Mouse (Mus musculus) ovary, adult 18-20 months (tissue): ENCODE measurements at regions not wholly inside any gene's neighbourhood (a gene's known extent, or its start where the extent isn't known, plus 50 kb on each side); places are given as distances from the start of the nearest gene placed in this dataset.
"Not testable (repeated sequence)": the region's sequence is repeated elsewhere in the genome, so short reads cannot be mapped to it uniquely, and the experiment has no call there.

Experiments
- DNase-seq: peaks from one replicate; pipeline ENCODE4 v3.0.0; 2022; ENCODE audit warnings: low spot score, mixed read lengths

DNA sequence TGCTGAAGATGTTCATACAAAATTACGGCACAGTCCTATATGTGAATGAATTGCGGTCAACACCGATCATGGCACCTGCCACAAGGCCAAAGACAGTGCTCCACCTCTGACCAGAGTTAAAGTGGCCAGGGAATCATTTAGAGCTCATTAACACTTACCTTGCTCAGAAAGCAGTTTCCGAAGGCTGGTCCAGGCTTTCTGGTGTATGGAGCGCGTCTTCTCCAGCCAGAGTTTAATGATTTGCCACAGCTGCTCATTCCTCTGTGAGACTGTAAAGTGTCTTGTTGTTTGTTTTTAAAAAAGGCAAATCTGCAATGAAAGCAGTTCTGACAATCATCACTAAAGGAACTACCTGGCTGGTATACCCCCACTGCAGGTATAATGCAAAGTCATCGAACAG is 256.7 kb downstream of the Nfkbiz start:
- DNase-seq, result no peak

DNA sequence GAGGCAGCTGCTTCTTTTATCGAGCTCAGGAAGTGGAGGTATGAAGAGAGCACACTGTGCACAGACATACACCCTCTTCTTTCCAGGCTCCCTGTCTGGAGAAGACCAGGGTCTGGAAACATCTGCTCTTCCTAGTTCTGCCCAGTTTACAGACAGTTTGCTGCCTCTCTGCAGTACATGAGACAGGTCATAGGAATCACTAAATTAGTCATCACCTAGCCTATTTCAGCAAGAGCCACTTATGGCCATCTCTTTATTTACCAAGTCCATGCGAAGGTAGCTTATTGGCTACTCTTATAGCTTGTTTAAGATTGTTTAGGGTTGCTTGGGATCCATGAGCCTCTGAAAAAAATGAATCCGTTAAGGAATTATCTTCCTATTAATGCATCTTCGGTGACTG is 257.9 kb downstream of the Nfkbiz start:
- no peak for DNase-seq

DNA sequence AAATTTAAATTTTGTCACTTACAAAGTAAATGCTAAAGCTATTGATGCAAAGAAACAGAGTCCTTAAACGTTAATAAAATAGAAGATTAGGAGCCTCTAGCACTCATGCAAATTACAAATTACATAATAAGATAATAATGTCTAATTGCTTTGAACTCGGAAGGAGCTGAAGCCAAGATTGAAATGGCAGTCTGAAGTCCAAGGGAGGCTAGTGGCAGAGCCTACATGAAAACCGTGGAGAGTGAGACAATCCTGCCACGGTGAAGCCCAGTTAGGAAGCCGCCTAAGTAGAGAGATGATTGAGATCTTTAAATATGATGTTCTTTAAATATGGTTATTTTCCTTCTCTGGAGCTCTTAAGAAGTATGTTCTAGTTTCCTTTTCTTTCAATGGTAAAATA is 260.0 kb downstream of the Nfkbiz start:
- no peak for DNase-seq

DNA sequence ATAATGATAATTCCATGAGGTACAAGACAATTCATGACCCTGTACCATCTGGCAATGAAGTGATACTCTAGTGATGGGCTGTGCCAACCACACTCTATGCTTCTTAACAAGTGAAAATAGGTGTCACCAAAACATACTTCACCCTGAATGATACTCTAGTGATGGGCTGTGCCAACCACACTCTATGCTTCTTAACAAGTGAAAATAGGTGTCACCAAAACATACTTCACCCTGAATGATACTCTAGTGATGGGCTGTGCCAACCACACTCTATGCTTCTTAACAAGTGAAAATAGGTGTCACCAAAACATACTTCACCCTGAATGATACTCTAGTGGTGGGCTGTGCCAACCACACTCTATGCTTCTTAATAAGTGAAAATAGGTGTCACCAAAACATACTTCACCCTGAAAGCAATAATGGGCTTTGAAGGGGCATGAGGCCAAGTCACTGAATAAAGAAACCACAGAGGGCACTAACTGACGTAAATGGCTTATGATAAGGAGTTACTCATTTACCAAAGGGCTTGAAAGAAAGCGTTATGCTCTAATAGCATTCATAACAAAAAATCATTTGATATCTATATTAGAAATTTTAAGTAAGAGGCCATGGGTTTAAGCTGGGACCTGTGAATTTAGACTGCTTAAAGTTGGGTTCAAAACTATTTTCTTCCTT is 263.0 kb downstream of the Nfkbiz start:
- not testable (repeated sequence) for DNase-seq

DNA sequence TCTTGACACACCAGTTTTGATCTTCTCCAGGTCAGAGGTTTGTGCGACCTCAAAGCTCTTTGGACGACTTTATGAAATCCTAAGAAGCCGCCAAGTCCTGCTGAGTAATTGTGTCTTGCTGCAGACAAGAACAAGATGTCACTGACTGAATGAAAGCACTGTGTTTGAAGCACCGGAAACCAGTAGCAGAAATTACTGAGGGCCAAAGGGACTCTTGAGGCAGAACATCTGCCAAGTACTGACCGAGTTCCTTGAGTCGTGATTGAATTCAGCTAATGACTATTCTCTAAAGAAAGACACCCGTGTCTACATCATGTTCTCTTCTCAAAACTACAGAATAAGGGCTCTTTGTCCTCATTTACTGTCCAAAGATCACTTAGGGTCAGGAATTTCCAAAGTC is 267.6 kb downstream of the Nfkbiz start:
- DNase-seq, result no peak

DNA sequence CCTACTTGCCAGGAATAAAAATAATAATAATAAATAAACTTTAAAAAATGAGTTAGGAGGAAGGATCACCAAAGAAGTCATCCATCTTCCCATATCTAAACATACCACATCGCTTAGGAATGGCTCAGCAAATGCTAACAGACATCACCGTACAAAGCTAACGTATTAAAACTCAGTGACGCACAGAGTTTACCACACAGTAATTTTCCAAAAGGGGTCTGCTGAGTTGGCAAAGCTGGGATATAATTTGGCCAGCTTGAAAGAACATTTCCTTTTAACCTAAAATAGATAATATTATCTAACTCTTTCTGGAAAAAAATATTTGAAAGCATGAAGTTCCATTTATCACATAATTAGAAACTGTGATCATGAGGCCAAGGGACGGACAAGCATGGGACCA is 268.6 kb downstream of the Nfkbiz start:
- DNase-seq, result no peak

DNA sequence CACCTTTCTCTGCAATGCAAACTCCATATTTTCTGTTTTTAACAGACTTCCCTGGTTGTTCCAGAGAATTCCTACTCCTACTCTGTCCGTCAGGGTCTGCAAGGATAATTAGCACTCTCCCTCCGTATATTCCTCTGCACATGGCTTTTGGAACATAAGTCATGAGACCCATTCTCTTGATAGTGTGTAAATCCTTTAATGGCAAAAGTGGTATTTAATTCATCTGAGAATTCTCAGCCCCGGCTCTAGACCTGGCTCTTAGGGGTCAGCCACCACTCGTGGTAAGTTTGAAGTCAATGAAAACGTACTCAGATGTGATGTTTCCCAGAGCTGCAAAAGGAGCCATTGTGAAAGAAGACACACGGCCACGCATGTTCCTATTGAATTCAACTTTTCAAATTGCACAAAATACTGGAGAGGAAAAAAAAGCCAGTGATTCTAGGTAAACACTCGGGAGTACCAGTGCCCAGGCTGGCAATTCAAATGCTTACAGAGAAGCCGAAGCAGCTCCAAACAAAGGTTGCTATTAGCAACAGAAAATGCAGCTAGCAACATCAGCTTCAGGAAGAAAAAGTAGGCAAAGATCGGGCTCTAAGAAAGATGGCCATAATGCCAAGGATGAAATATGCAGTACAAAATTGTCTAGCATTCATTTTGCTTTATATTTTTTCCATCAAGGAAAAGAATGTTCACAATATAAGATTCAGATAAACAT is 258.2 kb upstream of the Zpld1 start:
- DNase-seq, result no peak

DNA sequence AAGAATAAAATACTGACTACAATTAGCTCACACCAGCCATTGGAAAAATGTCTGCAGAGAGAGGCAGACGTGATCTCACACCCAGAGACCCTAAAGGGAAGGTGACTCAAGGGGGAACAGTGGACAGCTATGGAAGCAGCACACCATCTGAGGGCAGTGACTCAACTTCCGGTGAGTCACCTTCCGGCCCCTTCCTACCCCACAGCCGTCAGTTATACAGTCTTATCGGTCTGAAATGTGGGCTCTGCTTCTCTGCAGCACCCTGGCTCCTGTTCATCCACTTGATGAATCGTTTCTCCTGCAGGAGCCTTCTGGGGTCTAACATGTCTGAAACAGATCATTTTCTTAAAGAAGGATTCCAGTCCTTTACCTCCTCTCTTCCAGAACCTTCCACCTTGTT is 257.4 kb upstream of the Zpld1 start:
- no peak for DNase-seq

DNA sequence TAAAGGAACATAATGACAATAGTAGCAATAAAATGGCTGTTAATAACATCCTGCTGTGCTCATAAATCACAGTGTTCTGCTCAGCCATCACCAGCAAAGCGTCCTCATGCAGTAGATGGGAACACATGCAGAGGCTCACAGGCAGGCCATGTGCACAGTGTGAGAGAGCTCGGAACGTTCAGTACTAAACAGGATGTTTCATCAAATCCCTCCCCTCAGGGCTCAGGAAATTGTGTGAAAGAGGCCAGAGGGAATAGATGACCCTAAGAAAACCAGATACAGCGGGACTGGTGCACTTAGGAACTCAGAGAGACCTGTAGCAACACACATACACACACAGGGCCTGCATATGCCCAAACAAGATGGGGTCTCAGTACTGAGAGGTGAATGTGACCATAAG is 256.1 kb upstream of the Zpld1 start:
- DNase-seq, result no peak

DNA sequence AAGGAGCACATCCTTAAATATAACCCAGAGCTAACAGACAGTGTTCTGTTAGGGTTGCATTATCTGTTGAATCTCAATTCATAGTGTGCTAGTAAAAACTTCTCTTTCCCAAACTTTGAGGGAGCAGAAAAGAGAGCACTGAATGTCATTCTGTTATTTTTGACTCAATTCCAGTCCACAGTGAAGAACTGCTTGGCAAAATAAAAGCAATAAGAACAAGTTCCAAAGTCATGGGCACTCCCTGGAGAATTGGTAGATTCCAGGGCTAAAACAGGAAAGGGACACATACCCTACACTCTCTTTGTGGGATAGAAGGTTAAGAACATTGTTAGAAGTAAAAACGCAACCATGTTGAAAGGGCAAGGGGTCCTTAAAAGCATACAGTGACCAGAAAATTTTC is 253.6 kb upstream of the Zpld1 start:
- no peak for DNase-seq

DNA sequence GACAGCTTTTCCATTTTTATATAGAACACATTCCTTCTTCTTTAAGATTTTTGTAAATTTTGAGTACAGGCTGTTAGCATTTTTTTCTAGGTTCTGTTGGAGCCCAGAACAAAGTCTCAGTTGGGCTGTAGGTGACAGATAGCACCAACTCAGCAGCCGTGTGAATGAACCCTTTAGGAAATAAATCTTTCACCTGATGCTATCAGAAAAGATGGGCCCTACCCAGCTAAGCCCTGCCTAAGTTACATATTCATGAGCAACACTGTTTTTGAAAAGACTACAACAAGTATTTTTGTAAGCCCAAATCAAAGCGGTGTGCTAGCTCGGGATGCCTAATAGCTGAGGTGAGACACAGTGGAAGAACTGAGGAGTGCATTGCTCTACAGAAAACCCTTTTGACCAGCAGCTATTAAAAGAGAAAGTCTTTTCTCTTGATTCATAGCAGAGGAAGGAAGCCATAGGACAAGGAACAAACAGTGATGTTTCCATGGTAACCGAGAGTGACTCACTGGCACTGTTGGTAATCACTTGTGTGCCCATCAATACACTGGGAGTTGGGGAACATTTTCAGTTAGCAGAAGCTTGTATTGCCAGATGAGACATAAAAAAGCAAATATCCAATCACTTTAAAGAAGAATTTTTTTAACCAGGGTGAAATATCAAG is 253.0 kb upstream of the Zpld1 start:
- no peak for DNase-seq

DNA sequence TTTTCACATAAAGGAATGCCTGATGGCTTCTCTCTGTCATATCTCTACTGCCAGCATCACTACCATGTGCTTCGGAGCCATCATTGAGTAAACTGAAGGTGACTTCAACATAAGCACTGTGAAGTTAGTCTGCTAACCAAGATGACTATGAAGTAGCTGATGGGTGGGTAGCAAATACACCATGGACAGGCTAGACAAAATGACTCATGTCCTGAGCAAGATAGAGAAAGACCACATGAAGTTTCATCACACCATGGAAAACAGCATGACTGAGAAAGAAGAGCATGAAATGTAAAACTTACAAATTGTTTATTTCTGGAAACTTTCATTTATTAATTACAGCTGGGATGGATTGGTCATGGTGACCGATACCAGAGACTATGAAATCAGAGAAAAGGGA is 249.3 kb upstream of the Zpld1 start:
- DNase-seq, result no peak

DNA sequence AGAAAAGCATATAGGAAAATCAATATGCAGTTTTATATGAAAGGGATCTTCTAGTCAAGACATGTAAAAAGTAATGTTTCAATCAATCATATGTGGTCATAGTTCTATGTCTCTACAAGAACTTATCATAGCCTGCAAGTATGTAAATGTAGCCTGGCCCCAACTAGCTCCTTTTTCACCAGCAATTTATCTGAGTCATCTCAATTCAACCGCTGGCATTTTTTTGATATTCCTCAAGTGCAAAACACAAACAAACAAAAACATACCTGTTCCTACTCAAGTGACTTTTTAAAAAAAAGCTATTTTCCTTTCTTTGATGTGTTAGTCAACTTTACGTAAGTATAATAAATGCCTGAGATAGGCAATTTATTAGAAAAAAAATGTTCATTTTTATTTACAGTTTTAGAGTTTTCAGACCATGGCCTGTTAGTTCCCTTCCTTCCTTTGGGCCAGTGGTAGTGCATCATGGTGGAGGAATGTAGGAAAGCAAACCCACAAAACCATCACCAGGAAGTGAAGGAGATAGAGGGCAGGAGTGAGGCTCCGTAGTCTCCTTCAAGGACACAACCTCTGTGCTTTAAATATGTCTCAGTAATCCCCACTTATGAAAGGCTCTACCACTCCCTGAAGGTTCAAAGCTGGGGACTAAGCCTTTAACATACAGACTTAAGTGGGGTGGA is 242.7 kb upstream of the Zpld1 start:
- no peak for DNase-seq

DNA sequence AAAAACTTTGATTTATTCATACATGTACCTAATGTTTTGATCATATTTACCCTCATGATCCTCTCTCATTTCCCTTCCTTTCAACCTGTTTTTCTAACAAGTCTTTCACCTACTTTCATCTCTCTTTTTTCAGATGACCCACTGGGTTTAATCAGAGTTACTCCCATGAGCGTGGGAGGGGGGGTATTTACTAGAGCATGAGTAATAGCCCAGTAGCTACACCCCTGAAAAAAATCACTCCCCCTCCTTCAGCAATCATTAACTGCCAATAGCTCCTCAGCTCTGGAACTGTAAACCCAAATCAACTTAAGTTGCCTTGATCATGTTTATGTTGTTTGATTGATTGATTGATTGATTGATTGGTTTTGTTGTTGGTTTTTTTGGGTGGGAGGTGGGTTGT is 241.4 kb upstream of the Zpld1 start:
- DNase-seq, result no peak

DNA sequence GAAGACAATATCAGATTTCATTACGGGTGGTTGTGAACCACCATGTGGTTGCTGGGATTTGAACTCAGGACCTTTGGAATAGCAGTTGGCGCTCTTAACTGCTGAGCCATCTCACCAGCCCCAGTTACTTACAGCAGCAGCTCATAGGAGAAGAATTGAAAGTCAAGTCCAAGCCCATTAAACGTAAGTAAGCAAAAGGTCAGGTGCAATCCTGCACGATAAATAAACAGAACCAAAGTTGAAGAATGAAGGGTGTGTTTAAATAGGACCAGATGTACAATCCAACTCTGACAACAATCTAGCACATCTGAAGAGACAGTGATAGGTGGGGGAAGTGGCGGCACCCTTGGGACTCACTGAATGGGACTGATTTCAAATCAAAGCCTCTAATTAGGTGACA is 239.8 kb upstream of the Zpld1 start:
- DNase-seq, result no peak

DNA sequence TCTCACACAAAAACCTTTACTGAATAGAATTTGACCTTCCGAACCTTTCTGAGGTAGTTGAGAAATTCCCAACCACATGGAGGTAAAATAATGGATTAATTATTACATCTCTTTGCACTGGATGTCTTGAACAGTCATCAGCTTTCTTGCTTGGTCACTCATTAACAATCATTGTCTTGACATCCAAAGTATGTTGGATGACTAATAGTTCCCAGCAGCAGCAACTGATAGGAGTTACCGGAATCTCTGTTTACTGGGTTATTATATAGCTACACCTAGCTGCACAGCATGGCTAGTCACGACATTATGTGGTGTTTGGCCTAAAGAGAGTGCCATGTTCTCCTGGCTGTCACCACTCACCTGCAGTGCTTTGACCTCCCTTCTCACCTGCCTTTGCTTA is 234.9 kb upstream of the Zpld1 start:
- no peak for DNase-seq

DNA sequence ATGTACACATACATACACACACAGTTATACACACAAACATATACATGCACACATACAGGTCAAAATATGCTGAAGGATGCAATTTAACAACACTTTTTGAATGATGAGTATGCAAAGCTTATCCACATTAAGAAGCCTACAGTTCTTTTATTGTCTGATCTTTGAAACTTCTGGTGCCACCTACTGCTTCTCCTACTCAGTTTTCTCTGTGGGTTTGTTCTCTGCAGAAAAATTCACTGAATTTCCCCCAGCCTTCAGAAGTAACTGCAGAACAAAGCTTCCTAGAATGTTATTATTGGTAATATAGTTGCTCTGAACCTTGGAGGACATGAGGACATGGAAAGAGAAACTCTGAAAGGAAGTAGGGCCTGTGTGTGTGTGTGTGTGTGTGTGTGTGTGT is 233.1 kb upstream of the Zpld1 start:
- DNase-seq, result no peak

DNA sequence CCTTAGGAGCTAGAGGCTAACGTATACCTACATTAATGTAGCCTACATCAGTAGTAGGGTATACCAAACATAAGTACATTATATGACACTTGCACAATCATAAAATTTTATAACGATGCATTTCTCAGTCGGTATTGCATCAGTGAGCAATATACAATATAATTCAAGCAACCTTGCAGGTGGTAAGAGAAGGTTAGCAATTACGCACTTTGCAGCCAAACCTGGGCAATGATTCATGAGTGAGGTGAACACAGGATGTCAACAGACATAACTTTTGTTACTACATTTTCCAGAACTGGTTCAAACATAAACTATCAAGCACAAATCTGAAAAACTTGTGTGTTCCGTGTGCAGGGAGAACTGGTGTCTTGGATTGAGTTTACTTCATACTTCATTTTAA is 229.9 kb upstream of the Zpld1 start:
- DNase-seq, result no peak

DNA sequence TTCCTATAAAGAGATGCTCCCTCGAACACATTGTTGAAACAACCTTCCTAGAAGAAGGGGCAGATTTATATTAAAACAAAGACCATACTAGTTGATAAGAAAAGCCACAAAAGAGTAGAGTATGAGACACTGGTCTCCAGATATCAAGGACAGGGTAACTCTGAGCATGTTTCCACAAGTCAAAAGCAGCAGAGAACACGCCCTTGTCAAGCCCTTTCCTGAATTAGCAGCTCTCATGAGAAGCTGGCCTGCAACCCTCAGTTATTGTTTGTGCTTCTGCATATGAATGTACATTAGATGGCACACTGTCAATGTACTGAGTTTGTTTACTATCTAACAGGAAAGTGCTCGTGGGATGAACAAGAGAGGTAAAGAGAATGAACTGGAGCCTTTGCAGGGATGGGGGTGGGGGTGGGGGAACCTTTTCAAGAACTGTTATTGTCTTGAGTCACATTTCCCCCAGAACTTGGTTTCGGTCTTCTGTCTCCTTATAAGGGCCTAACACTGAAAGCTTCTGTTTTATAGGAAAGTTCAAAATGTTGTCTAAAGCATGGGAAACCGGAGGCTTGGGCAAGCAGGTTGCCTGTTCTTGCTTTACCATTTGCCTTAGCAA is 228.6 kb upstream of the Zpld1 start:
- no peak for DNase-seq

DNA sequence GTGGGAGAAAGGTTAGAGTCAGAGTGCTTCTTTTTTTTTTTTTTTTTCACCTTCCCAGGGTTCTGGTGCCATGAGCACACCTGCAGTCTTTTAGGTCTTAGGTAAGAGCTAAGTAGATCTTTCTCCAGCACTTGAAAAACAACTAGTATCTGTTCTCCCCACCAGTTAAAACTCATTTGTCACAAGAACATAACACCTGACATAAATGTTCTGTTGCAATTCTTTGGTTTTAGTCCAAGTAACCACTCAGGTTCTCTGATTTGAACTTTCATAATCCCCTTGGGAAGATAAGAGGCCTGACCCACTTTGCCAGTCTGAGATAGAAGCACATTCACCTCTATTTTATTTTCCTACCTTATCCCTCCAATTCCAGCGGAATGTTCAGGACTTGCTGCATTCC is 225.5 kb upstream of the Zpld1 start:
- DNase-seq, result no peak

DNA sequence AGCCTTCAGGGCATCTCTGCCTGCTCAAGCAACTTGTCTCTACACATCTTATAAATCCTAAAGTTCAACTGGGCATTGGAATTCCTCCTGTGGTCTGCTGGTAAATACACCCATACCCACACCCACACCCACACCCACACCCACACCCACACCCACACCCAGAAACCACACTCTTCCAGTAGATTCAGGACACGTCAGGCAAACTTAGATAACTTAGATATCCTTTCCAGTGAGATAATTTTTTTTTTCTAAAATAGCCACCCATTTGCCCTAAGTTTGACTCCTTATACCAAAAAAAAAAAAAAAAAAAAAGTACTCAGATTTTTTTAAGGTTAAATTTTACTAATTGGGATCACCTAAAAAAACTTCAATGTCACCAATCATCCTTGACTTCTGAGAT is 224.5 kb upstream of the Zpld1 start:
- no peak for DNase-seq

DNA sequence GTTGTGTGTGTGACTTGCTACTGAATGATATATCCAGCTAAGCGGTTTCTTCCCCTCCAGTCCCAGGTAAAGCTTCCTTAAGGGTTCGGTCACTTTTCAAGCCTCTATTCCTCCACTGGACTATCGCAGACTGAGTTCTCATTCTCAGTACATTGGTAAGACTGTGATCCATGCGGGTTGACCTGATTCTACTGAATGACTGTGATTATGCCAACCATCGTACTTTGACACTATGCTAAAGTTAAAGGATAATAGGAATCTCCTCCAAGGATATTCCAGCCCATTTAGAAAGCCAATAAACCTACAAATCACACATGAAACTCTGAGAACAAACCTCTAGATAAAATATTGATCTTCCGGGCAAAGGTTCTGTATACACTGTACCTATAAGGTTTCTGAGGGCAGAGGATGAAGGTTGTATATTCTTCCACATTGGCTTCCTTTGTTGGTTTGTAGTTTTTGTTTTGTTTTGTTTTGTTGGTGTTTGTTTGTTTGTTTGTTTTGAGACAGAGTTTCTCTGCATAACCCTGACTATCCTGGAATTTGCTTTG is 223.7 kb upstream of the Zpld1 start:
- no peak for DNase-seq
